Mouse (Mus musculus): Measurements from ENCODE around the gene Trappc2.

The Trappc2 gene

GRCm38 (mm10) chrX:166497771-166498170, 57.4 kb downstream of the Trappc2 start:
- TF ChIP-seq GATA4 (IDR thresholded peaks at IDR 0.05; ENCODE audit: insufficient replicate concordance, low read length): no peak

GRCm38 (mm10) chrX:166499496-166500190, 59.3 kb downstream of the Trappc2 start:
- no peak for TF ChIP-seq GATA4 (IDR thresholded peaks at IDR 0.05; ENCODE audit: insufficient replicate concordance, low read length)
